Mouse (Mus musculus) forelimb bud, embryonic 11.5 days (tissue): ENCODE measurements around the gene T2.

Experiments
- DNase-seq: peaks from one replicate; pipeline ENCODE4 v3.0.0-alpha.2; 2012; ENCODE audit warnings: low read depth, low spot score

T2 gene

DNA sequence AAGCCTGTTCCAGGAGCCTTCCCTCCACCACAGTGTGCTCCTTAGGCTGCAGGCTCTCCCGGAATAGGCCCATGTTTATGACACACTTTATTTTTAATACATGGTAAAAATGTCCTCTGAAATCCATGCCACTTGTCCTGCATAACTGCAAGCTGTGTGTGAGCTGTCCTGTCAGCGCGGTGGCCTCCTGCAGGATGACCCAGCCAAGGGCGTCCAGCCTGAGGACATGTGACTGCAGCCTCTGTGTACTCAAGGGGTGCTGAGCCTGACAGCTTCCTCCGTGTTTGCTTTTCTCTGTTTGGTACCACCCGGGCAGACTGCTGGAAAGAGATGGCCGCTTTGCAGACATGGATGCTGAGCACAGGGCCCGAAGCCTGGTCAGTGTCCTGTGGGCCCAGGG is 61.1 kb downstream of the T2 start:
- no peak for DNase-seq

GRCm38 (mm10) chr17:8420739-8421138 is 64.9 kb downstream of the T2 start:
- DNase-seq, result no peak

- no peak for DNase-seq
These were observed 65.7 kb downstream of the T2 start for GRCm38 (mm10) chr17:8421517-8421916.

DNA sequence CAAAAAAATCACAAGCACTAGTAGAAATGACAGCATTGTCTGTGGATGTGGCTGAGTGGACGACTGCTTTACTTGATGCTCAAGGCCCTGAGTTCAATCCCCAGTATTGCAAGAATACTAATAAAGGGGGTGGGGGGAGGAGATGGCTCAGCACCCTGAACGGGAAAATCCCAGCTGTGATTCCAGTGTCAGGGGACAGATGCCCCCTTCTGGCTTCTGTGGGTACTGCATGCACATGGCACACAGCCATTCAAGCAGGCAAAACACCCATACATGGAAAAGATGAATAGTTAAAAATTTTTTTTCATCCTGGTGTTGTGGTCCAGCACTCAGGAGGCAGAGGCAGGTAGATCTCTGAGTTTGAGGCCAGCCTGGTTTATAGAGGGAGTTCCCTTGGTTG is 67.5 kb downstream of the T2 start:
- DNase-seq, result no peak

GRCm38 (mm10) chr17:8429436-8429835 is 73.6 kb downstream of the T2 start:
- DNase-seq, result no peak

DNA sequence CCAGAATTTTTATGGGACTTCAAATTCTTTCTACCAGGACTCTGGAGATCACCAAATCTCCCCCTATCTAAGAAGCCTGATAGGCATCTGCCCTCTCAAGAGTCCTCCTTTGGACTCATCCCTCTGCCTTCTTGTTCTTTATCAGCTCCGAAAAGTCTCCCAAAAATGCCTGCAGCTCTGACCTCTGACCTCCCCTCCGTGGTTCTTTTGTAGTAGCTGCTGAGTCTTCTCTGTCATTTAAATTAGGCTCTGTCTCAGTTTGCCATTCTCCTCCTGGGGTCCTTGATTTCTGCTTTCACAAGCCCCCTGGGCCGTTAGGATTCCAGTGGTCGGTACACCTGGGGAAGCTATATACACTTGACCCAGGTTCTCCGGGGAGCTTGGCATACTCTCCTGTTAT is 74.1 kb downstream of the T2 start:
- DNase-seq, result no peak

GRCm38 (mm10) chr17:8432179-8432800 is 76.5 kb downstream of the T2 start:
- no peak for DNase-seq

GRCm38 (mm10) chr17:8433121-8433977 is 77.6 kb downstream of the T2 start:
- no peak for DNase-seq

DNA sequence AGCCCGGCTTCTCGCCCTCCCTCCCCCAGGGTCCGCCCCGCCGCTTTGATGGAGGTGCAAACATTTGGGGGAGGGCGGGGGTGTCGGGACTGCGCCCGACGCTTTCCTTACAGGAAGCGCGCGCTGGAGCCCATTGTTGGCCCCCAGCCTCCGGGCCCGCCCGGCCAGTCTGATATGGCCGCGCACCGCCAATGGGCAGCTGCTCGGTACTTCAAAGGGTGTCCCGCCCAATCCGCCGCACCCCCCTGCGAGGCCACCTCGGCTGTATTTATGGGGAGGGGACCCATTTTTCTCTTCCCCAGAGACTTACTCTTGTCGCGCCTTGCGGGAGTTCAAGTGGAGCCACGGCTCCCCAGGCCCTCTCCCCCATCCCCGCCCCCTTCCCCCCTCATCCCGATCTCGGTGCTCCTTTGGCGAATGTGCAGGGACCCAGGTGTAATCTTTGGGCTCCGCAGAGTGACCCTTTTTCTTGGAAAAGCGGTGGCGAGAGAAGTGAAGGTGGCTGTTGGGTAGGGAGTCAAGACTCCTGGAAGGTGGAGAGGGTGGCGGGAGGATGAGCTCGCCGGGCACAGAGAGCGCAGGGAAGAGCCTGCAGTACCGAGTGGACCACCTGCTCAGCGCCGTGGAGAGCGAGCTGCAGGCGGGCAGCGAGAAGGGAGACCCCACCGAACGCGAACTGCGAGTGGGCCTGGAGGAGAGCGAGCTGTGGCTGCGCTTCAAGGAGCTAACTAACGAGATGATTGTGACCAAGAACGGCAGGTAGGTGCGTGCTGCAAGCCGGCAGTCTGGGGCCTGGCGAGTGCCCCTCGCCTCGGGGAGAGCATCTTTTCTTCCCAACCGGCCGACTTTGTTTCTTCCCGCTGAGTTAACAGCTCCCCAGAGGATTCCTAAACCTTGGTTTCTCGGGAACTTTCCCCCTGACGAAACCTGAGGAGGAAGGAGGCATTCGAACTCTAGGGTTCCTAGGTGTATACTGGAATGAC is 78.5 kb downstream of the T2 start, which contains the start of gene T:
T (plus strand) TSS at position 446 of the 983 bp plus-strand sequence.
- DNase-seq, result no peak

DNA sequence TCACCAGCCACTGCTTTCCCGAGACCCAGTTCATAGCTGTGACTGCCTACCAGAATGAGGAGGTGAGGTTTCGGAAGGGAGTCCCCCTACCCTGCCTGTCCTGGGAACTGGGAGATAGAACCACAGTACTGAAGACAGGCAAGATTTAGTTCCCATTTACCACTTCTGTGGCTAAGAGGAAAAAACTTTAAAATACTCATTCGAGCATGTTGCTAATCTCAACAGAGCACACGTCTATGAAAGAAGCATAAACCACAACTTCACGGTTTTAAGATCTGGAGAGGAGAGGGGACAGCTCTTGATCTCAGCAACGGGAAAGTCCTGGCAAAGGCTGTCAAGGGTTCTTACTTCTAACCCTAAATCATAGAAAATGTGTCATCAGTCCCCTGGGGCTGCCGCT is 80.4 kb downstream of the T2 start:
- no peak for DNase-seq

- DNase-seq, result no peak
These were observed 88.3 kb downstream of the T2 start for GRCm38 (mm10) chr17:8444062-8444461.

- DNase-seq, result no peak
These were observed 91.9 kb downstream of the T2 start for GRCm38 (mm10) chr17:8447676-8448192.

- DNase-seq, result no peak
These were observed 92.5 kb downstream of the T2 start for GRCm38 (mm10) chr17:8448324-8448723.

- DNase-seq, result no peak
These were observed 99.4 kb downstream of the T2 start for GRCm38 (mm10) chr17:8455196-8455595.

- DNase-seq, result no peak
These were observed 99.8 kb downstream of the T2 start for GRCm38 (mm10) chr17:8455601-8456000.

GRCm38 (mm10) chr17:8456856-8457460 is 101.2 kb downstream of the T2 start:
- DNase-seq, result no peak

GRCm38 (mm10) chr17:8461568-8461967 is 105.8 kb downstream of the T2 start:
- DNase-seq, result peak; percentile 65

GRCm38 (mm10) chr17:8463482-8464128 is 107.8 kb downstream of the T2 start:
- DNase-seq, result peak; percentile 85

DNA sequence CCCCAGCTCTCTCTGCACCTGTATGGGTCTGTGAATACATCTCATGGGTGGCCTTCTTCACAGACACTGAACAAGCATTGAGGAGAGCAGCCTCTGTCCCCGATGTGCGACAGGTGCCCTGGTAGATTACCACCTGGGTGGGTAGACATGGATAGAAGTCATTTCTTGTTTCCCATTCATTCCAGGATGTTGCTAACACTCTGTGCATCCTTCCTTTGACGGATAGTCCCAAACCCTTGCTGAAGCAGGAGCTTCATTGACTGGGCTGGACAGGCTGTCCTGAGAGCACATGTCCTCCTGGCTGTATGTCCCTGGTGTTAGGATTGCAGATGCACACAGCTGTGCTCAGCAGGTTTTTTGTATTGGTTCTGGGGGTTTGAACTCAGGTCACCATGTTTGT is 112.0 kb downstream of the T2 start:
- no peak for DNase-seq

- peak; percentile 74 for DNase-seq
These were observed 113.0 kb downstream of the T2 start for GRCm38 (mm10) chr17:8468716-8469344.
